Mouse (Mus musculus): ENCODE results near the gene Ssc5d.
"Not testable (repeated sequence)": the region's sequence is repeated elsewhere in the genome, so short reads cannot be mapped to it uniquely, and the experiment has no call there.

The Ssc5d gene

DNA sequence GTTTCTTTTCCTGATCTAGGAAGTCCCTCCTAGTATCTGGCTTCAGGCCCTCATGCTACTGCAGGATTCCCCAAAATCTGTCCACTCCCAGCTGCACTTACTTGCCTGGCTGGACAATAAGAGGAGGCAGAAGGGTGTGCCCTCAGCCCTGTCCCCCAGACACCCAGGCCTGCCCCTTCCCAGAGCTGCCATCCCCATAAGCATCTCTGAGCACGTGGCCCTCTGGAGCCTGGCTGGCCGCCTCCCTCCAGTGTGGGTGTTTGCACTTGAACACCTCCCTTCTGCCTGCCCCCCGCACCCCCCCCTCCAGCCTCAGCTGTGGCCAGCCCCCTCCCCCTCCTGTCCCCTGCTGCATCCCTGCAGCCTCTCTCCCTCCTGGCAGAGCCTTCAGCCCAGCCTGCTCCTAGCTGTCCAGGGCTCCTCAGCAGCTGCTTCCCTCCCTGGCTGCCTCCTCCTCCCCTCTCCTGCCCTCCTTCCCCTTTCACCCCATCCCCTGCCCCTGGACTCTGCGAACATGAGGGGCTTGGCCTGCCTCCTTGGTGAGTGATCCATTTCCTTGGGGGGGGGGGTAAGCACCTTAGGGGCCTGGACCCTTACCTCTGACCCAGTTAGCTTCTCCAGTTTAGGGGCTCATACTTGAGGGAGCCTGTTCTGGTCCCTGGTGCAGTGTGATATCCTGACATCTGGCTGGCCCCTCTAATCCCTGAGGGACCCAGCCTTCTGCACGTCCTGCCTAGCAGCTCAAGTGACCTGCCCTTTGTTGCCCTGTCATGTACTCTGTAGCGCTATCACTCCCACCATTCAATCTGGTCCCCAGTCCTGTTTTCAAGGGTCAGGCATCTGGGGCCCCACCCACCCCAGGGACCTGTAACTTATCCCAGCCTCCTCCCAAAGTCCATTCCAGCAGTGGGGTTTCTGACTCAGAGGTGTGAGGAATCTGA, at the start of gene Ssc5d:
Gene Ssc5d, plus strand, starts transcription at position 345 of the 941 bp plus-strand sequence.
- DNase-seq (ENCODE audit: low spot score in 2 of 2), result peak in 1 of 2 experiments; percentile 59

DNA sequence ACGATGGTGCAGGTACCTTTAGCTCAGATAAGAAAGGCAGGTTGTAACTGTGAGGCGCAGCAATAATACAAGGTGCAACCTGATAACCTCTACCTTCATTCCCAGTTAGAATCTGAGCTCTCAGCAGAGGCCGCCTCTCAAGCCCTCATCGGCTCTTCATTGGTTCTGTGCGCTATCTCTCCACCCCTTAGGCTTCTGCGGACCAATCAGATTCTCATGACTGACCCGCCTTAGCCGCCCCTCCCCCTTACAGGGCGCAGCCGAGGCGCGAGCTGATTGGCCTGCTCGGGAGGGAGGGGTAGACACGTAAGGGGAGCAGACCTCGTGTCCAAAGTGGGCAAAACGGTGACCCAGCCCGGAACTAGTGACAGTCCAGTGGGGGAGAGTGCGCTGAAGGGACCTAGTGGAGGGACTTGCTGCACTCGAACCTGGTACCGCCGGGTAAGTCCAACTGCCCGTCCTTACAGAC, 48.8 kb upstream of the Ssc5d start, which contains the start of gene Isoc2a:
Gene Isoc2a, plus strand, starts transcription at position 401 of the 469 bp plus-strand sequence.
- DNase-seq (ENCODE audit: low spot score in 2 of 2), result peak; percentile 83 to 86

DNA sequence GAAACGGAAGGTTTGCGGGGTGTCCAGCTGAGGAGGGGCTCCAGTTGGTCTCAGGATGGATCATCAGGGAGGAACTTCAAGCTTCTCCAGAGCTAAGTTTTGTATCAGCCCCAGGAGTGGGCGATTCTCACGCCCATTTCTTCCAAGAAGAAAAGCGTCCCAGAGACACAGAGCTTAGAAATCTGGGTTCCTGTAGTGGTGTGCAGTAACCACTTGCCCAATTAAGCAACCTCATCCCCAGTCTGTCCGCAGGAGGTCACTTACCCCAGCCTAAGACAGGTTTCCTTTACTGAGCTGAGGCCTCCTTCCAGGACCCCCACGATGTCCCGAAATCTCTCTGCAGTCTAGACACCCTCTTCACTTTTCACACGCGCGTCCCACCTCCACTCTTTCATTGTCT, 48.4 kb upstream of the Ssc5d start:
- no peak for DNase-seq (ENCODE audit: low spot score in 2 of 2)

DNA sequence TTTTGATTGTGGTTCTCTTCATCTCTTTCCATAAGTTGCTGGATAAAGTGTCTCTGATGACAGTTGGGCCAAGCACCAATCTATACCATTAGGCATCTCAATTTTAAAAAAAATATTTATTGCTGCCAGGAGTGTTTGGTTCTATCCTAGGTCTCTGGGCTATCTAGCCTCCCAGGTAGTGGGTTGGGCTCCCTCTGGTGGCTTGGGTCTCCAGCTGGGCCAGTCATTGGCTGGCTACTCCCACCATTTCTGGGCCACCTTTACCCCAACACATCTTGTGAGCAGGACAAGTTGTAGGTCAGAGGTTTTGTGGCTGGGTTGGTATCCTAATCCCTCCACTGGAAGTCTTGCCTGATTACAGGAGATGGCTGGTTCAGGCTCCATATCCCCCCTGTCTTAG, 47.4 kb upstream of the Ssc5d start:
- DNase-seq (ENCODE audit: low spot score in 2 of 2), result no peak

DNA sequence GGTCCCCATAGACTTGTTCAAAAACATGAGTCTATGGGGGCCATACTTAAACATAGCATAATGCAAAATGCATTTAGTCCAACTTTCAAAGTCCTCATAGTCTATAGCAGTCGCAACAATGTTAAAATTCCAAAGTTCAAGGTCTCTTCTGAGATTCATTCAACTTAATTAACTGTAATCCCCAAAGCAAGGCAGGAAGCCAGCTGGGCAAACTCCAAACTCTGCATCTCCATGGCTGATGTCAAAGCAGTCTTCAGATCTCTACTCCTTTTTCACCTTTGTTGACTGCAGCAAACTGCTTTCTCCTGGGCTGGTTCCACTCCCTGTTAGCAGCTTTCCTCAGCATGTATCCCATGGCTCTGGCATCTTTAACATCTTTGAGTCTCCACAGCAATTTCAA, 46.5 kb upstream of the Ssc5d start:
- not testable (repeated sequence) for DNase-seq (ENCODE audit: low spot score in 2 of 2)

DNA sequence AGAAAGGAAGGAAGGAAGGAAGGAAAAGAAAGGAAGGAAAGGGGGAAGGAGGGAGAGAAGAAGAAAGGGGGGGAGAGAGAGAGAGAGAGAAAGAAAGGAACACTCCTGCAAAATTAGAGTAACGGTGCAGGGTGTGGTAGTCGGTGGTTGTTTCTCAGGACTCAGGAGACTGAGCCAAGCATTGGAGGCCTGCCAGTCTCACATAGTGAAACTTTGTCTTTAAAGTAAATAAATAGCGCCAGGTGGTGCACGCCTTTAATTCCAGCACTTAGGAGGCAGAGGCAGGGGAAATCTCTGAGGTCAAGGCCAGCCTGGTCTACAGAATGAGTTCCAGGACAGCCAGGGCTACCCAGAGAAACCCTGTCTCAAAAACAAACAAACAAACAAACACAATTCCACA, 38.9 kb upstream of the Ssc5d start:
- DNase-seq (ENCODE audit: low spot score in 2 of 2), result no peak

DNA sequence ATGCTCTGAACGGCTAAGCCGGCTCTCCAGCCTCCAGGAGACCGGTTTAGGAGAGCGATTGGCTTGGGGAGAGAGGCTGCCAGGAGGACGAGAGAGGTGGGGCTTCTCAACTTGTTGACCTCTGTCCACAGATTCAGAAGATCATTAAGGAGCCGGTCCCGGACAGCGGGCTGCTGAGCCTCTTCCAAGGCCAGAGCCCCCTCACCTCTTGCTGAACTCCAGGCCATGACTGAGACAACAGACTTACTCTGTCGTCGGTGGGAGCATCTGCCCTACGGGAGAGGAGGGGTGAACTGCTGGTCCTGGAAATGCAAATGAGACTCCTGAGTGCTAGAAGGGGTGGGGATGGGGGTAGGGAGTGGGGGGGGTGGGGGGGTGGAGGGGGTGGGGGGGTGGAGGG, 30.4 kb upstream of the Ssc5d start:
- no peak for DNase-seq (ENCODE audit: low spot score in 2 of 2)

DNA sequence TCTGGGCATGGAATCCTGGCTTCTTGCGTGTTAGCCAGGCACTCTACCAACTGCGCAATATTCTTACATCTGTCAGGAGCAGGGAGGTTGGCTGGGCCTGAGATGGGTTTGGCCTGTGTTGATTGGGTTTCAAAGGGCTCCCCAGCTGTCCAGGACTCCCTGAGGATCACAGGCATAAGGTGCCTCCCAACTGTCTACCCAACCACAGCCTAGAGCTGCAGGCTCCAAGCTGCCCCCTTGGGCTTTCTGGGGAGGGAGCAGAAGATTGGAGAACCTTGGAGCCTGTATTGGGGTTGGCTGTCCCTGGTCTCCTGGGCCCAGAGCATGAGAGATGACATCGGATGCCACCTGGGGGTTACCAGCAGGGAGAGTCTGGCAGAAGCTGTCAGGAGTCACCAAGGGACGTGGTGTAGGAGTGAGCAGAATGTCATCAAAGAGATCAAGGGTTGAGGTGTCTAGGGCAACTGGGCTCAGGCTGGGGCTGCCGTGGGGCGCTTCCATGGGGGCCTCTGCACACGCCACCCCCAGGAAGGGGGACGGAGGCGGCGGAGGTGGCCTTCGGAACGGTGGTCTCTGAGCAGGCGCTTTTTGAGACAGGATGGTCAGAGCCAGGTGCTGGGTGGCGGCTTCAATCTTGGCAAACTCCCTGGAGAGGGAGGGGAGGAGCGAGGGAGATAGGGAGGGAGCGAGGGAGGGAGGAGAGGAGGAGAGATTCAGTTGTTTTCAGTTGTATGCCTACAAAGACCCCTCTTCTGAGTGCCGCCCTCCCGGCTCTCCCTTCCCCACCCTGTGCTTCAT, 26.5 kb upstream of the Ssc5d start:
- no peak for DNase-seq (ENCODE audit: low spot score in 2 of 2)

DNA sequence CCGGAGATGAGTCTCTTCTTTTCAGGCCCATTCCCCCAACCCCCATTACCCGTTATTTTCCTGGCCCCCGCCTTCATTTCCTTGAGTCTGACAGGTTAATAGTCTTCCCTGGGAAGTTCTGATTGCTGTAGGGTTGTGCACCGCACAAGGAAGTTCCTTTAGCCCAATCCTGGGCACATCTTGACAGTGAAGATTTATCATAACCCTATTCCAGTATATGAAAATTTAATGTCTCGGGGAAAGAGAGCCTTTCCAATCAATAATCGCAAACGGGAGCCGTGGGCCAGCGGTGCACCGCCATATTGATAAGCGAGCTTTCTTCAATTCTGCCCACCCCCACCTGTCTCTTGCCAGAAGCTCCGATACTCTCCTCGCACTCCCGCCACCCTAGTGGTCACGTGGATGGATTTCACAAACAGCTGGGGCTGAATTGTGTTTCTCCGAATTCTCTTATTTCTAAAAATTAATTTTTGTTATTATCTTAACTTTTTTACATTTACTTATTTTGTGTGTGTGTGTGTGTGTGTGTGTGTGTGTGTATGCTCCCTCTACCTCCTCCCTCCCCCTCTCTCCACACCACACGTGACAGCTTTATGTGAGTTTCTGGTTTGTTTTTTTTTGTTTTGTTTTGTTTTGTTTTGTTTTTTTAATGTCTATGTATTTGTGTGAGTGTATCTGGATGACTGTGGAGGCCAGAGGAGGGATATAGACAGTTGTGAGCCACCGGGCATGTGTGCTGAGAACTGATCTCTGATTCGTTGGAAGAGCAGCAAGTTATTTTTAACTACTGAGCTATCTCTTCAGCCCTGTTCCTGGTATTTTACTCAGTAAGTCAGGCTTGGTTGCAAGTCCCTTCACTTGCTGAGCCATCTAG, 25.7 kb upstream of the Ssc5d start:
- DNase-seq (ENCODE audit: low spot score in 2 of 2), result no peak

DNA sequence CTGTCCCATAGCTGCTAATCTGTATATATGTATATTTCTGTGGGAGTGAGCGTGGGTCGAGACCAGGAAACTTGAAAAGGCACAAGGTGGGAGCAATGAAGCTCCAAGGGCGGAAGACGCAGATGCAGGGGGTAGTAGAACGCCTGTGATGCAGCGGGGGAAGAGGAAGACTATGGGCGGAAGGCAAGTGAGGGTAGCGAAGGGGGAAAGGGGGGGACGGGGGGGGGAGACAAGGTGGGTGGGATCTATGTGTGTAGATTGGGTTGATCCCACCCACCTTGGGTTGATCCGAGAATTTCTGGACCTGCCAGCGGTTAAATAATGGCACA, 25.1 kb upstream of the Ssc5d start:
- no peak for DNase-seq (ENCODE audit: low spot score in 2 of 2)

DNA sequence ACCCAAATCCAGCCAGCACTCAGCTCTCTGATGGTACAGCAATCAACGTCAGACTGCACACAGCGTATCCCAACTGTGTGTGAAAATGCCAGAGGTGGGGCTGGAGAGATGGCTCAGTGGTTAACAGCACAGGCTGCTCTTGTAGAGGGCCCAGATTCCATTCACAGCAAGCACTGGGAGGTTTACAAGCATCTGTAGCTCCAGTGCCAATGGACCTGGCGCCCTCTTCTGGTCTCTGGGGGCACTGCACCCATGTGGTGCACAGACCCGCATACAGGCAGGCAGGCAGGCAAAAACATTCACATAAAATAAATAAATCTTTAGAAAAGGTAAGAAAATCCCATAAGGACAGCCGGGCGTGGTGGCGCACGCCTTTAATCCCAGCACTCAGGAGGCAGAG, 24.4 kb upstream of the Ssc5d start:
- DNase-seq (ENCODE audit: low spot score in 2 of 2), result peak; percentile 68 to 85

DNA sequence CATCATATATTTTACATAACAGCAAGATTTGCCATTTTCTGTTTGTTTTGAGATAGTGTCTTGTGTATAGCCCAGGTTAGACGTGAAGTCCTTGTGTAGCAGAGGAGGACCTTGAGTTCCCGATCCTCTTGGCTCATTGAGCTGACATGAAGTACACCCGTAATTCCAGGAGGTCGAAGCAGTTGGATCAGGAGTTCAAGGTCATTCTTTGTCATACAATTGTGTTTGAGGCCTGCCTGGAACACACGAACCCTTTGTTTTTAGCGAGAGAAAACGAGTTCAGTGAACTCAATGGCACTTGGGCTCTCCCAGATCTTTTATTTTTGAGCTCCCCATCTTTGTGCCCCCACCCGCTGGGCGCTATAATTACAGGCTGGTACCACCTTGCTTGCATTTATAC, 23.2 kb upstream of the Ssc5d start:
- DNase-seq (ENCODE audit: low spot score in 2 of 2), result no peak

DNA sequence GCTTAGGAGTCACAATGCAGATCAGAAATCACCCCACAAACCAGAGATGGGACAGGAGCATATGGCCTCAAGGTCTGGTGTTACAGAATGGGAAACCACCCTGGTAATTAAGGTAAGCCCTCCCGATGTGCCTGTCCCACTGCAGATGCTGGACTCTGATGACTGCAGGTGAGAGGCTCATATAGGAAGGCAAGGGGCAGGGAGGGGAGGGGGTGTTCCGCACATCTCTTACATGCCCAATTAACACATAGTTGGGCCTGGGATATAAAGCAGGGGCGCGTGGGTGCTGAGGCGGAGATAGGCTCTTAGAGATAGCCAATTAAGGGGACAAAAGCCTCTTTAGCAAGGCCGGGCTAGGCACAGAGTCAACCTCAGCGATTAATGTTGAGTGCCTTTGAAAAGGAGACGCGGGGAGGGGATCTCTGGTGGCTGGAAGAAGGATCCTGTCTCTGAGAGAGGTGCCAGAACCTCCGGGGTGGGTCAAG, 19.1 kb upstream of the Ssc5d start, which contains the start of gene Gm36210:
Gene Gm36210, minus strand, starts transcription at position 51 of the 485 bp plus-strand sequence.
- no peak for DNase-seq (ENCODE audit: low spot score in 2 of 2)

DNA sequence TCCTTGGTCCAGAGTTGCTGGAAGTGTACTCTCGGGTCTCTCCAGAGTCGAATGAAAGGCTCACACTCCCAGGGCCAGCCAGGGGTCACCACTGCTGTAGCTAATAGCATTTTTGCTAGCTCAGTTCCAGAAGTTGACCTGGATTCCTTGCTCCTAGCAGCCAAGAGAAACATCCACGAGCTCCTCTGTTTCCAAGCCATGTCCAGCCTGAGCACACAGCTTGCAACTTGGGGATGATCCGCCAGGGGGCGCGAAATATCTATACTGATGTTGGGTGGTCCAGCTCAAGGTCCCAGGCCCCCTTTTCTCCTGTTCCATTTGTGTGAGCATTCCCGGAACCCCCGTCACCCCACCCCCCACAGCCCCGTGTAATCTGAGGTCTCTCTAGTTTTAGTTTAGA, 14.0 kb upstream of the Ssc5d start:
- peak; percentile 44 to 79 for DNase-seq (ENCODE audit: low spot score in 2 of 2)

DNA sequence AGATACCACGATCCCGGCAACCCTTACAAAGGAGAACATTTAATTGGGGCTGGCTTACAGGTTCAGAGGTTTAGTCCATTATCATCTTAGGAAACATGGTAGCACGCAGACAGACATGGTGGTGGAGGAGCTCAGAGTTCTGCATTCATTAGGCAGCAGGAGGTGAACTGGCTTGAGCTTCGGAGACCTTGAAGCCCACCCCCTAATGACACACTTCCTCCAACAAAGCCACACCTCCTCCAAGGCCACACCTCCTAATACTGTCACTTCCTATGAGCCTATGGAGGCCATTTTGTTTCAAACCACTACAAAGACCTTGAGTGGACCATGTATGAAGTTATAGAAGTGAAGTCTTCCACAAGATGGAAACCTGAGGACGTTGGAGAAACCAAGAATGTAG, 13.3 kb upstream of the Ssc5d start:
- DNase-seq (ENCODE audit: low spot score in 2 of 2), result no peak

DNA sequence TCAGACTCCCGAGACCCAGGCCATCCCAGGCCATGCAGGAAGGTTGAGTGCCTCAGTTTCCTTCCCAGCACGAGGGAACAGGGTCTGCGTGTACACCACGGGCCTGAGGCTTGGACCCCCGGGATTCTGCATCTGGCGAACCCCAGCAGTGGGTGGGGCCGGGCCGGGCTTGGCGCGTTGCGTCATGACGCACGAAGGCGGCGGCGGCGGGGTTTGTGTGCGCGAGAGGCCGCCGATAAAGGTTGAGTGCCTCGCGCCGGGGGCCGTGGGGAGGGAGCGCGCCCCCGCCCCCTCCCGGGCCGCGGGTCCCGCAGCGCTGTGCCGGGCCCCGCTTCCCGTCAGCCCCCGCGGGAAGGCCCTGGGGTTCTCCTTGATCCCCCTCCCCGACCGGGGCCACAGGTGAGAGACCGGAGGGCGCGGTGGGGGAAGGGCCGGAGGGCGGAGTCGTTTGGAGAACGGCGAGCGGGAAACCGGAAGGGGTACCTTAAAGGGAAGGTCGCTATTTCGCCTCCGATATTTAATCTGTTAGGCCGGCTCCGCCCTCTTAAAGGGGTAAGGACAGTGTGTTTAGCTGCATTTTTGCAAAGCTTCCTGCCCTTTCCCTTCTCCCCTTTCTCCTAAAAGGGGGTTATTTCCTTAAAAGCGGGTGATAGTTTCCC, 10.4 kb upstream of the Ssc5d start, which contains the start of gene Zfp628:
Gene Zfp628, plus strand, starts transcription at position 211 of the 659 bp plus-strand sequence.
- DNase-seq (ENCODE audit: low spot score in 2 of 2), result peak; percentile 92 to 97

DNA sequence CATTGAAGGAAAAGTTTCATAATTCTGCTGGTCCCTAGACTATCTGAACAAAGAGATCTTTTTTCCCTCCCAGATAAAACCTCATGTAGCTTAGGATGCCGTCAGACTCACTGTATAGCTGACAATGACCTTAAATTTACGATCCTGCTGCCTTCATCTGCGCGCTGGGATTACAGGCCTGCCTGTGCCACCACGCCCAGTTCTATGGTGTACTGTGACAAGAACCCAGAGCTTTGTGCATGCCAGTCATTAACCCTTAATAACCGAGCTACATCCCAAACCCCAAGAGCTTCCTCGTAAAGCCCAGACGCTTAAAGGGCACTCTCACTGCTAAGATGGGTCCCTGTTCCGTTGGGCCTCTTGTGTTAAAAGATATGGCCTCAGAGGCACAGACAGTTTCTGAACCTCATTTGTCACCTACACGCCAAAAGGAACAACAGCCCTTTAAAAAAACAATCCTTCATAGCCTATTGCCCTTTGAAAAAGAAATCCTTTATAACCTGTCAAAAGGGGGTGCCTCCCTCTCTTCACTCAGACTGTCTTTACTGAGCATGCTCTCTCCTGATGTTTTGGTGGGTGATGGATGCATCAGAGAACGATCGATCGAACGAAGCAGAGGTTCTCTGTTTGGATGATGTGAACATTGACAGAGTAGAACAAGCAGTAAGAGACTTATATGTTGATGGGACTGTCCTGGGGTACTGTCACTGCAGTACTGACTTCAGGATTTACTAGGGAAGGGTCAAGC, 9.7 kb upstream of the Ssc5d start:
- DNase-seq (ENCODE audit: low spot score in 2 of 2), result peak in 1 of 2 experiments; percentile 67

DNA sequence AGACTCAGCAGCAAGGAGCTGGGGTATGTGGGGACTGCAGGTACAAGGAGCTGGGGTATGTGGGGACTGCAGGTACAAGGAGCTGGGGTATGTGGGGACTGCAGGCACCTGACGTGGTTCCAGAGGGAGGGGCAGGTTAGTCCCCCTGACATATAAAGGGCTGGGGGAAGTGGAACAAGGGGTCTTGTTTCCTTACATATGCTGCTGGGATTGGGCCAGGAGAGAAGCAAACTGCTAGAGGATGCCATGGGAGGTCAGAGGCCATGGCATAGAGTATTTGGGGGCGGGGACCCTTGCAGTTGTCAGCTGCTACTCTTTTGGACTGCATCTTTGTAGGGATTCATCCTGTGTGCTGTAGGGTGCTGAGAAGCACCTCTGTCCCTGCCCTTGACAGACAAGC, 8.1 kb upstream of the Ssc5d start:
- DNase-seq (ENCODE audit: low spot score in 2 of 2), result no peak

DNA sequence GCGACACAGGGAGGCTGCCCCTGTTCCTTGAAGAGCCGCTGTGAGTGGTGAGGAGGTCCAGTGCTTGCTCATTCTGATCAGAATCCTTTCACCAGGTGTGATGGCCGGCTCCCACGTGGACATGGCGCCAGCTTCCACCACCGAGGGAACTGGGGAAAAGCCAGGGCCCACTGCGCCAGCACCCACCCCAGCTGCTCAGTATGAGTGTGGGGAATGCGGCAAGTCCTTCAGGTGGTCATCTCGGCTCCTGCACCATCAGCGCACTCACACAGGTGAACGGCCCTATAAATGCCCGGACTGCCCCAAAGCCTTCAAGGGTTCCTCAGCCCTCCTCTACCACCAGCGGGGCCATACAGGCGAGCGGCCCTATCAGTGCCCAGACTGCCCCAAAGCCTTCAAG, 6.9 kb upstream of the Ssc5d start:
- DNase-seq (ENCODE audit: low spot score in 2 of 2), result peak in 1 of 2 experiments; percentile 65

DNA sequence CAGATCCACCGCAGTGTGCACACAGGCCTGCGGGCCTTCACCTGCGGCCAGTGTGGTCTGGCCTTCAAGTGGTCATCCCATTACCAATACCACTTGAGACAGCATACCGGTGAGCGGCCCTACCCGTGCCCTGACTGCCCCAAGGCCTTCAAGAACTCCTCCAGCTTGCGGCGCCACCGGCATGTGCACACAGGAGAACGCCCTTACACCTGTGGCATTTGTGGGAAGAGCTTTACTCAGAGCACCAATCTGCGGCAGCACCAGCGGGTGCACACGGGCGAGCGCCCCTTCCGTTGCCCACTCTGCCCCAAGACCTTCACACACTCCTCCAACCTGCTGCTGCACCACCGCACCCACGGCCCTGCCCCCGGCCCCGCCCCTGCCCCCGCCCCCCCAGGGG, 6.5 kb upstream of the Ssc5d start:
- no peak for DNase-seq (ENCODE audit: low spot score in 2 of 2)

All from spleen, postnatal 4 days (tissue).